Mouse (Mus musculus) stomach, postnatal 0 days (tissue): ENCODE measurements around the gene Manba. TPM values are rescaled to one million over a fixed set of nuclear protein-coding genes. Genes with fewer than 3 reads are reported as not detected.
A peak's percentile ranks its signal among the peaks of the same experiment; 100 is the strongest.
"Not testable (repeated sequence)": the region's sequence is repeated elsewhere in the genome, so short reads cannot be mapped to it uniquely, and the experiment has no call there.

Experiments
- ATAC-seq: fragments of 200-750 bp; cut with Nextera tagmentation; 2 replicates; pipeline ENCODE4 v1.8.0; 2017; ENCODE audit not compliant: low FRiP score, low TSS enrichment
- DNase-seq: peaks from one replicate; pipeline ENCODE4 v3.0.0-alpha.2; 2016; ENCODE audit warnings: low spot score
- H3K27ac ChIP-seq: fragments of 300-500 bp; sonication (generic); replicated peaks from 2 replicates; pipeline ENCODE4 v1.5.1; 2014; ENCODE audit warnings: mild to moderate bottlenecking, control low read depth
- H3K27me3 ChIP-seq: fragments of 300-500 bp; sonication (generic); 2 replicates; pipeline ENCODE4 v1.6.1; 2014; ENCODE audit warnings: low read length; ENCODE audit not compliant: control insufficient read depth, insufficient read depth
- H3K36me3 ChIP-seq: fragments of 300-500 bp; sonication (generic); 2 replicates; pipeline ENCODE4 v1.6.1; 2014; ENCODE audit warnings: low read length, mixed read lengths; ENCODE audit not compliant: control insufficient read depth, insufficient read depth
- H3K4me1 ChIP-seq: fragments of 300-500 bp; sonication (generic); replicated peaks from 2 replicates; pipeline ENCODE4 v1.6.1; 2014; ENCODE audit warnings: antibody characterized with exemption; ENCODE audit not compliant: control insufficient read depth, insufficient read depth
- H3K4me2 ChIP-seq: fragments of 300-500 bp; sonication (generic); replicated peaks from 2 replicates; pipeline ENCODE4 v1.6.1; 2014; ENCODE audit warnings: low read depth, mild to moderate bottlenecking, control low read depth, moderate library complexity
- H3K4me3 ChIP-seq: fragments of 300-500 bp; sonication (generic); 2 replicates; pipeline ENCODE4 v1.5.1; 2014; ENCODE audit warnings: low read depth, low read length, control low read depth
- H3K9ac ChIP-seq: fragments of 300-500 bp; sonication (generic); 2 replicates; pipeline ENCODE4 v1.6.1; 2014; ENCODE audit warnings: mild to moderate bottlenecking, low read length, control low read depth, mixed read lengths
- H3K9me3 ChIP-seq: fragments of 300-500 bp; sonication (generic); 2 replicates; pipeline ENCODE4 v1.6.1; 2016; ENCODE audit warnings: low read length; ENCODE audit not compliant: control insufficient read depth
- CTCF ChIP-seq: IDR thresholded peaks from 2 replicates; pipeline ENCODE4 v1.5.1; 2016; ENCODE audit warnings: antibody characterized with exemption, low read depth, mild to moderate bottlenecking, moderate library complexity
- EP300 ChIP-seq: optimal IDR thresholded peaks from 2 replicates; pipeline ENCODE3; 2016; ENCODE audit warnings: antibody characterized with exemption
- WGBS: fragments of 180-500 bp; shearing (Covaris S2); extraction: QIAGEN DNeasy Blood & Tissue Kit; methylation state at CpG from one replicate; pipeline ENCODE4 v1.1.7; 2014; 5-methylcytosine and 5-hydroxymethylcytosine counted together
- polyA plus RNA-seq: library from polyadenylated mRNA; unstranded; fragments of >200 nt; fragmentation: Nextera tagmentation; extraction: Ambion mirVana; gene quantifications from 2 replicates; pipeline ENCODE4 v1.2.1, GENCODE M21; 2015

The Manba gene
- polyA plus RNA-seq, 1 experiment from 2014 or later, result 11.8 TPM

DNA sequence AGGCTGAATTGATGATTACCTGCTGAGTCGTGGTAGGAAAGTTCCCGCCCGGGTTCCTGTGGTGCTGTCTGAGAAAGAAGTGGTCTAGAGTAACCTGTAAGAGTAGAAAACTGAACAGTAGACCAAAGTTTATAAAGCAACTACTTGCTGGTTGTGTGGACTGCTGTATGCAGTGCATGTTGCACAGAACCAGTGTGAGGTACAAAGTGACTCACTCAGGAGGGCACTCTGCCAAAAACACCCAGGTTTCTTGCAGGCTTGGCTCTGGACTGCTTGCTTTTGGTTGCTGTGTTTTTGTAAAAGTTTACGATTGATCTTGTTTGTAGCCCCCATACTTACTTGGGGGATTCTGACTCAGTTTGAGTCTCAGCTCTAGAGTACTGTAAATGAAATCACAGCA is 15.4 kb upstream of the Manba start:
- Histone ChIP-seq H3K27me3 (no peaks in the 10 kb centered on the region), H3K27ac (no peak overlapping the region), H3K4me2 (no peak overlapping the region), H3K9ac (no peak overlapping the region), H3K4me1 (0 out of 2 replicates have a peak, but pooled peaks cover 3% of the 10 kb centered on the region), H3K4me3 (no peak overlapping the region), H3K9me3 (no peaks in the 10 kb centered on the region), H3K36me3 (no peaks in the 10 kb centered on the region)
- 17% methylated on average over 4 of the region's 4 CpGs for WGBS
- ATAC-seq (peak; percentile 95), DNase-seq (peak; percentile 84)
- no peak for TF ChIP-seq EP300
- TF ChIP-seq CTCF, result no peak

DNA sequence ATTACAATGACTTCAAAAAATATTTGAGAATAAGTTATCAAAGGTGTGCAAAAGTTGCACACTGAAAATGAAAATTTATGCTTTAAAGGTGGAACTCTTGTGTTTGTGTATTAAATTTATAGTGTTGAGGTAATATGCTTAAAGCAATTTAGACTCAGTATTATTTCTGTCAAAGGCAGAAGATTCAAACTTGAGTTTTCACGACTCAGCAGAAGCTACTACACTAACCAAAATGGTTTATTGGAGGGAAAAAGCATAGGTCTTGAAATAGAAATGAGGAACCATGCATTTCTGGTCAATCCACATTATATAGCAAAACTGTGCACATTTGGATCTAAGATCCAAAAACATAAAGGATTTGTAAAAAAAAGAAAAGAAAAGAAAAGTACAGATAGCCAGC is 14.6 kb upstream of the Manba start:
- ATAC-seq (no peak), DNase-seq (no peak)
- no peak for TF ChIP-seq CTCF
- TF ChIP-seq EP300, result no peak

DNA sequence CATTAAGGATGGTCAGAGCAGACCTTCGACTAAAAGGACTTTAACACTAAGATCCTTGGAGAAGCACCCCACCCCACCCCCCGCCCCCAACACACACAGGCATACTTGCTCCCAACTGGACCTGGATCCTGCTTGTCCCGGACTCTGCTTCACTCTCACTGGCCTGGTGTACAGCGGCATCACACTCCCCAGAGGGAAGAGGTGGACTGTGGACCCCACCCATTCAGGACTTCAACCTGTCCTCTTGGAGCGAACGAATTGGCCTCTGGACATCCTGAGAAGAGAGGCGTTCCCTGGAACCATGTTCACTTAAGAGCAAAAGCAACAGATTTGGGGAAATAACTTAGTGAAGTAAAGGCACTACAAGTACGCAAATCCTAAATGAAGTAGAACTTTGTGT is 10.4 kb upstream of the Manba start:
- Histone ChIP-seq H3K9me3 (no peaks in the 10 kb centered on the region), H3K27ac (no peak overlapping the region), H3K4me2 (no peak overlapping the region), H3K36me3 (no peaks in the 10 kb centered on the region), H3K27me3 (no peaks in the 10 kb centered on the region), H3K4me3 (no peak overlapping the region), H3K9ac (no peak overlapping the region), H3K4me1 (no peaks in the 10 kb centered on the region)
- ATAC-seq, result no peak
- DNase-seq, result no peak
- 81% methylated on average over 8 of the region's 8 CpGs for WGBS
- TF ChIP-seq CTCF (no peak), EP300 (no peak)

More for the DNA sequence above, 14.6 kb upstream of the Manba start:
- Histone ChIP-seq H3K36me3 (no peaks in the 10 kb centered on the region), H3K9me3 (no peaks in the 10 kb centered on the region), H3K4me2 (no peak overlapping the region), H3K27me3 (no peaks in the 10 kb centered on the region), H3K4me1 (0 out of 2 replicates have a peak, but pooled peaks cover 3% of the 10 kb centered on the region), H3K4me3 (no peak overlapping the region), H3K27ac (no peak overlapping the region), H3K9ac (no peak overlapping the region)
- 65% methylated on average over 1 of the region's 1 CpGs for WGBS

DNA sequence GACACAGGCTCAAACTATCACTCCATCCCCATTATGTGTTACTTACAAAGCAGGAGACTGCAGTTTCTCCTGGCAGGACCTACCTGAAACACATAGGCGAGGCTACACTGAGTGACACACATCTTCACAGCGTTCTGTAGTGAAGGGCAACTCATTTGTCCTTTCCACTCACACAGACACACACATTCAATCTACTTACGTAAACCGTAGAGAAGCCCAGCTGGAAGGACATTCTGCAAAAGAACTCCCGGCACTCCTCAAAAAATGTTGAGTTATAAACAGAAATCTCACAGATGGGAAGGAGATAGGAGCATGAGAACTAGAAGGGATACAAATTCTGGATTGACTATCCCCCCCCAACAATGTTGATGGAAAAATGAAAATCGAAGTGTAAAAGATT is 9.1 kb upstream of the Manba start:
- no peaks in the 10 kb centered on the region for H3K4me1 ChIP-seq
- no peaks in the 10 kb centered on the region for H3K36me3 ChIP-seq
- no peak overlapping the region for H3K9ac ChIP-seq
- H3K4me2 ChIP-seq, result no peak overlapping the region
- 39% methylated on average over 6 of the region's 6 CpGs for WGBS
- no peaks in the 10 kb centered on the region for H3K27me3 ChIP-seq
- no peaks in the 10 kb centered on the region for H3K9me3 ChIP-seq
- H3K27ac ChIP-seq, result no peak overlapping the region
- no peak for DNase-seq
- no peak for ATAC-seq
- no peak overlapping the region for H3K4me3 ChIP-seq
- TF ChIP-seq CTCF, result no peak
- no peak for TF ChIP-seq EP300

DNA sequence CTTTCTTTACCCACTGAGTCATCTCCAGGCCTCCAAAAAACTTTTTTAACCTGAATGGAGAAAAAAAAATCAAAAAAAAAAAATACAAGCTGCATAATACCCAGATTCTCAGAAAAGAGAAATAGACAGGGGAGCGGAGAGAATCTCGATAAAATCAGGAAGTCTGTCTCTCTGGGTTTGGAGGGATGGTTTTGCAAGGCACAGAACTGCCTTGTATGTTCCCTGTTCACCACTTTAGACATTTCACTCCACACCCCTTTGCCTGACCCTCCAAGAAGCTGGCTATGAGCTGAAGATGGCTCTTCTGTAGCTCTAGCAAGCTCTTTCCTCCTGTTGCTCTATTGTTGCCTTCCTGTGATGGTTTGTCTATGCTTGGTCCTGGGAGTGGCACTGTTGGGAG is 8.4 kb upstream of the Manba start:
- Histone ChIP-seq H3K4me3 (no peak overlapping the region), H3K9me3 (no peaks in the 10 kb centered on the region), H3K4me1 (no peaks in the 10 kb centered on the region), H3K27ac (no peak overlapping the region), H3K27me3 (no peaks in the 10 kb centered on the region), H3K36me3 (no peaks in the 10 kb centered on the region), H3K4me2 (no peak overlapping the region), H3K9ac (no peak overlapping the region)
- 81% methylated on average over 2 of the region's 2 CpGs for whole genome bisulfite sequencing
- ATAC-seq, result no peak
- DNase-seq, result no peak
- TF ChIP-seq EP300 (no peak), CTCF (no peak)

DNA sequence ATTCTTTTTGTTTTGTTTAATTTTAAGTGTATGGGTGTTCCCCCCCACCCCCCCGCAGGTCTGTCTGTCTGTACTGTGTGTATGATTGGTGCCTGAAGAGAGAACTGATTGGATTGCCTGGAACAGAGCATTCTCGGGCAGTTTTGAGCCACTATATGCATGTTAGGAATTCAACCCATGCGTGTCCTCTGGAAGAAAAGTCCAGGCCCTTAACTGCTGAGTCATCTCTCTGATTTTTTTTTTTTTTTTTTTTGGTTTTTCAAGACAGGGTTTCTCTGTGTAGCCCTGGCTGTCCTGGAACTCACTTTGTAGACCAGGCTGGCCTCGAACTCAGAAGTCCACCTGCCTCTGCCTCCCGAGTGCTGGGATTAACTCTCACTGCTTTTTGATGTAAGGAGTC is 6.3 kb upstream of the Manba start:
- not testable (repeated sequence) for DNase-seq

More for the DNA sequence above, 6.3 kb upstream of the Manba start:
- not testable (repeated sequence) for H3K27ac ChIP-seq, H3K4me1 ChIP-seq, ATAC-seq, H3K4me2 ChIP-seq, H3K9me3 ChIP-seq, H3K27me3 ChIP-seq, H3K36me3 ChIP-seq, H3K9ac ChIP-seq, H3K4me3 ChIP-seq
- 74% methylated on average over 5 of the region's 5 CpGs for WGBS
